Mouse (Mus musculus) hindlimb bud, embryonic 11.5 days (tissue): Measurements from ENCODE around the gene Nfia.

Experiments
- DNase-seq: peaks from one replicate; pipeline ENCODE4 v3.0.0-alpha.2; 2012; ENCODE audit warnings: low read depth, low spot score; ENCODE audit errors: extremely low spot score

The Nfia gene

GRCm38 (mm10) chr4:98044611-98045010 is 272.1 kb downstream of the Nfia start:
- DNase-seq: no peak

- DNase-seq: no peak
Observed at GRCm38 (mm10) chr4:98047369-98047768, 274.8 kb downstream of the Nfia start.

GRCm38 (mm10) chr4:98049584-98049983 is 277.1 kb downstream of the Nfia start:
- no peak for DNase-seq

GRCm38 (mm10) chr4:98050003-98050620 is 277.6 kb downstream of the Nfia start:
- DNase-seq: no peak

GRCm38 (mm10) chr4:98050781-98051180 is 278.2 kb downstream of the Nfia start:
- DNase-seq: no peak

- DNase-seq: no peak
Observed at GRCm38 (mm10) chr4:98051326-98051725, 278.8 kb downstream of the Nfia start.

GRCm38 (mm10) chr4:98055036-98055435 is 282.5 kb downstream of the Nfia start:
- no peak for DNase-seq

GRCm38 (mm10) chr4:98056396-98057020 is 284.0 kb downstream of the Nfia start:
- DNase-seq: no peak

GRCm38 (mm10) chr4:98057246-98057645 is 284.7 kb downstream of the Nfia start:
- no peak for DNase-seq

GRCm38 (mm10) chr4:98057721-98058120 is 285.2 kb downstream of the Nfia start:
- DNase-seq: no peak

- DNase-seq: no peak
Observed at GRCm38 (mm10) chr4:98058182-98058581, 285.6 kb downstream of the Nfia start.

- no peak for DNase-seq
Observed at GRCm38 (mm10) chr4:98060601-98061000, 288.1 kb downstream of the Nfia start.

GRCm38 (mm10) chr4:98061086-98061485 is 288.6 kb downstream of the Nfia start:
- no peak for DNase-seq

- DNase-seq: no peak
Observed at GRCm38 (mm10) chr4:98063280-98063679, 290.7 kb downstream of the Nfia start.

- DNase-seq: no peak
Observed at GRCm38 (mm10) chr4:98076106-98076505, 303.6 kb downstream of the Nfia start.

- no peak for DNase-seq
Observed at GRCm38 (mm10) chr4:98076624-98077023, 304.1 kb downstream of the Nfia start.

GRCm38 (mm10) chr4:98080586-98080985 is 308.1 kb downstream of the Nfia start:
- DNase-seq: no peak

- DNase-seq: no peak
Observed at GRCm38 (mm10) chr4:98081962-98082361, 309.4 kb downstream of the Nfia start.

- no peak for DNase-seq
Observed at GRCm38 (mm10) chr4:98082512-98082911, 310.0 kb downstream of the Nfia start.

GRCm38 (mm10) chr4:98085060-98085459 is 312.5 kb downstream of the Nfia start:
- DNase-seq: no peak

- no peak for DNase-seq
Observed at GRCm38 (mm10) chr4:98086976-98087375, 314.4 kb downstream of the Nfia start.

GRCm38 (mm10) chr4:98089985-98090384 is 317.5 kb downstream of the Nfia start:
- no peak for DNase-seq

- DNase-seq: no peak
Observed at GRCm38 (mm10) chr4:98090586-98090985, 318.1 kb downstream of the Nfia start.
